Mouse (Mus musculus): Measurements from ENCODE around the gene C130026I21Rik.
"Not testable (repeated sequence)": the region's sequence is repeated elsewhere in the genome, so short reads cannot be mapped to it uniquely, and the experiment has no call there.

Gene C130026I21Rik

GRCm38 (mm10) chr1:85033616-85034015 is 236.8 kb downstream of the C130026I21Rik start:
- not testable (repeated sequence) for DNase-seq (ENCODE audit: low read depth, low spot score)

- not testable (repeated sequence) for DNase-seq (ENCODE audit: low read depth, low spot score)
Measured at GRCm38 (mm10) chr1:85030211-85030610, 240.2 kb downstream of the C130026I21Rik start.

- not testable (repeated sequence) for DNase-seq (ENCODE audit: low read depth, low spot score)
Measured at GRCm38 (mm10) chr1:85011933-85012332, 258.4 kb downstream of the C130026I21Rik start.

- not testable (repeated sequence) for DNase-seq (ENCODE audit: low read depth, low spot score)
Measured at GRCm38 (mm10) chr1:85010947-85011346, 259.4 kb downstream of the C130026I21Rik start.

- not testable (repeated sequence) for DNase-seq (ENCODE audit: low read depth, low spot score)
Measured at GRCm38 (mm10) chr1:85007737-85008136, 262.6 kb downstream of the C130026I21Rik start.

GRCm38 (mm10) chr1:84999241-84999640 is 271.1 kb downstream of the C130026I21Rik start:
- DNase-seq (ENCODE audit: low read depth, low spot score), result not testable (repeated sequence)

- DNase-seq (ENCODE audit: low read depth, low spot score), result not testable (repeated sequence)
Measured at GRCm38 (mm10) chr1:84996305-84996704, 274.1 kb downstream of the C130026I21Rik start.

GRCm38 (mm10) chr1:84994461-84994860 is 275.9 kb downstream of the C130026I21Rik start:
- DNase-seq (ENCODE audit: low read depth, low spot score), result not testable (repeated sequence)

- not testable (repeated sequence) for DNase-seq (ENCODE audit: low read depth, low spot score)
Measured at GRCm38 (mm10) chr1:84993688-84994319, 276.6 kb downstream of the C130026I21Rik start.

- not testable (repeated sequence) for DNase-seq (ENCODE audit: low read depth, low spot score)
Measured at GRCm38 (mm10) chr1:84993235-84993634, 277.1 kb downstream of the C130026I21Rik start.

- not testable (repeated sequence) for DNase-seq (ENCODE audit: low read depth, low spot score)
Measured at GRCm38 (mm10) chr1:84992827-84993226, 277.5 kb downstream of the C130026I21Rik start.

GRCm38 (mm10) chr1:84989044-84989443 is 281.3 kb downstream of the C130026I21Rik start:
- DNase-seq (ENCODE audit: low read depth, low spot score), result not testable (repeated sequence)

GRCm38 (mm10) chr1:84987729-84988128 is 282.6 kb downstream of the C130026I21Rik start:
- not testable (repeated sequence) for DNase-seq (ENCODE audit: low read depth, low spot score)

- not testable (repeated sequence) for DNase-seq (ENCODE audit: low read depth, low spot score)
Measured at GRCm38 (mm10) chr1:84961779-84962178, 308.6 kb downstream of the C130026I21Rik start.

GRCm38 (mm10) chr1:84957713-84958112 is 312.7 kb downstream of the C130026I21Rik start:
- DNase-seq (ENCODE audit: low read depth, low spot score), result not testable (repeated sequence)

- not testable (repeated sequence) for DNase-seq (ENCODE audit: low read depth, low spot score)
Measured at GRCm38 (mm10) chr1:84956771-84957170, 313.6 kb downstream of the C130026I21Rik start.

GRCm38 (mm10) chr1:84952456-84953181 is 317.7 kb downstream of the C130026I21Rik start:
- peak; percentile 15 for DNase-seq (ENCODE audit: low read depth, low spot score)

- no peak for DNase-seq (ENCODE audit: low read depth, low spot score)
Measured at GRCm38 (mm10) chr1:84951566-84951965, 318.8 kb downstream of the C130026I21Rik start.

- DNase-seq (ENCODE audit: low read depth, low spot score), result no peak
Measured at GRCm38 (mm10) chr1:84947390-84947789, 323.0 kb downstream of the C130026I21Rik start.

- no peak for DNase-seq (ENCODE audit: low read depth, low spot score)
Measured at GRCm38 (mm10) chr1:84945950-84946349, 324.4 kb downstream of the C130026I21Rik start.

- no peak for DNase-seq (ENCODE audit: low read depth, low spot score)
Measured at GRCm38 (mm10) chr1:84943549-84943948, 326.8 kb downstream of the C130026I21Rik start.

Measured in 3T3-L1 (cell line).